Mouse (Mus musculus): ENCODE data around the gene Arrdc4.

DNA sequence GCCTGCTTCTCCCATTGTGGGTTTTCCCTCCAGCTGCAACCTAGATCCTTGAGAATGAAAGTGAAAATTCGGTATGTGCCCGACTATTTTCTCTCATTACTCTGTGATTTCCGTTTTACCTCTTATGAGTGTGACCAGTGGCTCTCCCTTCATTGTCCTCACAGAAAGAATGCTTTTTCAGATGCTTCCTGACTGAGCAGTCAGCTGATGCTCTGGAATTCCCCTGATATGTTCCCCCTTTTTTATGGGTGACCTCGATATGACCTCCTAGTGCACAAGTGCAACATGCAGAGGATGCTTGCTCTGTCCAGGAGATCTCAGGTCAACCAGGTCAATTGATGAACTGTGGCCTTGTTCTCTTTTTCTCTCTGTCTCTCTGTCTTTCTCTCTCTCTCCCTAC is 56.3 kb downstream of the Arrdc4 start:
- no peak for TF ChIP-seq HCFC1 (IDR thresholded peaks at IDR 0.05; ENCODE audit: low read depth, low read length)
- TF ChIP-seq CTCF (IDR thresholded peaks at IDR 0.05 in 2 of 3, conservative IDR thresholded peaks at IDR 0.05 in 1 of 3; ENCODE audit: control insufficient read depth in 1 of 3, insufficient read depth in 1 of 3, low read depth in 2 of 3, low read length in 3 of 3, poor library complexity in 1 of 3, severe bottlenecking in 1 of 3): no peak
- TF ChIP-seq SIN3A (IDR thresholded peaks at IDR 0.05; ENCODE audit: low read length): no peak
- TF ChIP-seq POLR2A (IDR thresholded peaks at IDR 0.05; ENCODE audit: control insufficient read depth in 1 of 2, insufficient read depth in 1 of 2, low read depth in 1 of 2, low read length in 2 of 2, poor library complexity in 1 of 2): no peak
- TF ChIP-seq RAD21 (IDR thresholded peaks at IDR 0.05; ENCODE audit: low read depth, low read length): no peak
- no peak for TF ChIP-seq USF1 (IDR thresholded peaks at IDR 0.05; ENCODE audit: low read depth, low read length)
- no peak for TF ChIP-seq JUND (IDR thresholded peaks at IDR 0.05; ENCODE audit: low read depth, low read length)
